Mouse (Mus musculus) midbrain, embryonic 13.5 days (tissue): ENCODE measurements around the gene Ptprs. TPM values are rescaled to one million over a fixed set of nuclear protein-coding genes. Genes with fewer than 3 reads are reported as not detected.
A peak's percentile ranks its signal among the peaks of the same experiment; 100 is the strongest.

Source experiments
- ATAC-seq: fragments of 200-750 bp; cut with Nextera tagmentation; 2 replicates; pipeline ENCODE4 v1.8.0; 2017; ENCODE audit warnings: mild to moderate bottlenecking, moderate TSS enrichment, moderate library complexity
- H3K27ac ChIP-seq: fragments of 300-500 bp; sonication (generic); 2 replicates; pipeline ENCODE4 v1.5.1; 2015; ENCODE audit warnings: inconsistent platforms, mild to moderate bottlenecking, moderate library complexity
- H3K27me3 ChIP-seq: fragments of 300-500 bp; sonication (generic); 2 replicates; pipeline ENCODE4 v1.6.1; 2015; ENCODE audit warnings: mild to moderate bottlenecking, inconsistent platforms
- H3K36me3 ChIP-seq: fragments of 300-500 bp; sonication (generic); 2 replicates; pipeline ENCODE4 v1.6.1; 2015; ENCODE audit warnings: mild to moderate bottlenecking, inconsistent platforms
- H3K4me1 ChIP-seq: fragments of 300-500 bp; sonication (generic); replicated peaks from 2 replicates; pipeline ENCODE4 v1.6.1; 2015; ENCODE audit warnings: inconsistent platforms
- H3K4me2 ChIP-seq: fragments of 300-500 bp; sonication (generic); replicated peaks from 2 replicates; pipeline ENCODE4 v1.6.1; 2015; ENCODE audit warnings: moderate library complexity, mild to moderate bottlenecking, inconsistent platforms
- H3K4me3 ChIP-seq: fragments of 300-500 bp; sonication (generic); replicated peaks from 2 replicates; pipeline ENCODE4 v1.5.1; 2015; ENCODE audit warnings: mild to moderate bottlenecking, inconsistent platforms
- H3K9ac ChIP-seq: fragments of 300-500 bp; sonication (generic); replicated peaks from 2 replicates; pipeline ENCODE4 v1.6.1; 2015; ENCODE audit warnings: mild to moderate bottlenecking, inconsistent platforms
- H3K9me3 ChIP-seq: fragments of 300-500 bp; sonication (generic); 2 replicates; pipeline ENCODE4 v1.6.1; 2016; ENCODE audit warnings: mild to moderate bottlenecking, inconsistent platforms
- WGBS: fragments of 180-500 bp; shearing (Covaris S2); methylation state at CpG from one replicate; pipeline ENCODE4 v1.1.7; 2015; 5-methylcytosine and 5-hydroxymethylcytosine counted together
- polyA plus RNA-seq: library from polyadenylated mRNA; unstranded; fragments of >200 nt; fragmentation: Nextera tagmentation; extraction: Ambion mirVana; gene quantifications from 2 replicates; pipeline ENCODE4 v1.2.1, GENCODE M21; 2015

The Ptprs gene
- polyA plus RNA-seq, 1 experiment from 2014 or later: 317 TPM

- H3K4me1 ChIP-seq: peaks cover 42% of the 10 kb centered on the region
- peaks cover 56% of the 10 kb centered on the region for H3K36me3 ChIP-seq
- H3K9ac ChIP-seq: peak overlapping the region; percentile 46
- WGBS: 43% methylated on average over 8 of the region's 8 CpGs
- 0 out of 2 replicates have a peak, but pooled peaks have one; percentile 10 for ATAC-seq
- no peak overlapping the region for H3K4me3 ChIP-seq
- no peaks in the 10 kb centered on the region for H3K9me3 ChIP-seq
- H3K27me3 ChIP-seq: no peaks in the 10 kb centered on the region
- no peak overlapping the region for H3K4me2 ChIP-seq
- peak overlapping the region; percentile 79 for H3K27ac ChIP-seq
Measured at GRCm38 (mm10) chr17:56409759-56410158, 66.5 kb downstream of the Ptprs start.

- peak overlapping the region; percentile 79 for H3K27ac ChIP-seq
- no peaks in the 10 kb centered on the region for H3K9me3 ChIP-seq
- peak; percentile 25; the same call in 1 of the 2 replicates for ATAC-seq
- no peak overlapping the region for H3K4me3 ChIP-seq
- H3K4me2 ChIP-seq: no peak overlapping the region
- no peaks in the 10 kb centered on the region for H3K27me3 ChIP-seq
- H3K36me3 ChIP-seq: peaks cover 54% of the 10 kb centered on the region
- H3K9ac ChIP-seq: peak overlapping the region; percentile 46; the same call in 1 of the 2 replicates
- H3K4me1 ChIP-seq: peaks cover 42% of the 10 kb centered on the region
- WGBS: 39% methylated on average over 13 of the region's 13 CpGs
Measured at GRCm38 (mm10) chr17:56408965-56409625, 67.2 kb downstream of the Ptprs start.

DNA sequence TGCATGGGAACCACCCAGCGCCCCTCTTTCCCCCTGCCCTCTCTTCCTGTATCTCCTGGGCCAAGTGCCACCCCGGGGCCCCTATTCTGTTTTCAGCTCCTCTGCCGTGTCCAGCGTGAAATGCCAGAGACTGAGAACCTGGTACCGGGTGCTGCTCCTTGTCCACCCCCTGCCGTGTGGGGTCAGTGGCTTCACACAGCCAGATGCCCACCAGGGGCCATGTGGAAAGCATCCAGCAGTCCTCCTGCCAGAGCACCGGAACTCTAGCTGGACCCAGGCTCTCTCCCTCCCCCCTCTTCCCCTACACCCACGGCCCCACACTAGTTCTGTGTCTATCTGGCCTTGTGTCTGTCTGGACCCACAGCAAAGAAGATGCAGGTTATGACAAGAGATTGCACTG lies 68.9 kb downstream of the Ptprs start:
- Histone ChIP-seq H3K27me3 (no peaks in the 10 kb centered on the region), H3K4me2 (no peak overlapping the region), H3K4me1 (peaks cover 42% of the 10 kb centered on the region), H3K36me3 (peaks cover 52% of the 10 kb centered on the region), H3K9ac (0 out of 2 replicates have a peak overlapping the region, but pooled peaks have one; percentile 14), H3K4me3 (no peak overlapping the region), H3K9me3 (no peaks in the 10 kb centered on the region), H3K27ac (peak overlapping the region; percentile 80)
- 63% methylated on average over 8 of the region's 8 CpGs for WGBS
- no peak for ATAC-seq

- WGBS: 52% methylated on average over 4 of the region's 4 CpGs
- no peaks in the 10 kb centered on the region for H3K9me3 ChIP-seq
- H3K4me3 ChIP-seq: no peak overlapping the region
- 0 out of 2 replicates have a peak, but pooled peaks have one; percentile 12 for ATAC-seq
- peaks cover 42% of the 10 kb centered on the region for H3K4me1 ChIP-seq
- H3K4me2 ChIP-seq: no peak overlapping the region
- H3K27me3 ChIP-seq: no peaks in the 10 kb centered on the region
- H3K27ac ChIP-seq: peak overlapping the region; percentile 80
- peaks cover 52% of the 10 kb centered on the region for H3K36me3 ChIP-seq
- H3K9ac ChIP-seq: 0 out of 2 replicates have a peak overlapping the region, but pooled peaks have one; percentile 28
Measured at GRCm38 (mm10) chr17:56406878-56407277, 69.4 kb downstream of the Ptprs start.

GRCm38 (mm10) chr17:56405856-56406840 lies 70.1 kb downstream of the Ptprs start:
- Histone ChIP-seq H3K9ac (0 out of 2 replicates have a peak overlapping the region, but pooled peaks have one; percentile 28), H3K36me3 (peaks cover 52% of the 10 kb centered on the region), H3K4me3 (no peak overlapping the region), H3K27ac (peak overlapping the region; percentile 80), H3K9me3 (no peaks in the 10 kb centered on the region), H3K4me2 (no peak overlapping the region), H3K27me3 (no peaks in the 10 kb centered on the region), H3K4me1 (peaks cover 42% of the 10 kb centered on the region)
- WGBS: 83% methylated on average over 14 of the region's 14 CpGs
- no peak for ATAC-seq

GRCm38 (mm10) chr17:56405341-56405740 lies 70.9 kb downstream of the Ptprs start:
- Histone ChIP-seq H3K9me3 (no peaks in the 10 kb centered on the region), H3K27ac (no peak overlapping the region), H3K4me3 (no peak overlapping the region), H3K36me3 (peaks cover 53% of the 10 kb centered on the region), H3K27me3 (no peaks in the 10 kb centered on the region), H3K9ac (no peak overlapping the region), H3K4me1 (peaks cover 42% of the 10 kb centered on the region), H3K4me2 (no peak overlapping the region)
- ATAC-seq: no peak
- WGBS: 96% methylated on average over 3 of the region's 3 CpGs

- Histone ChIP-seq H3K9ac (no peak overlapping the region), H3K4me2 (no peak overlapping the region), H3K27ac (no peak overlapping the region), H3K4me1 (peaks cover 4% of the 10 kb centered on the region; the same call in 1 of the 2 replicates), H3K27me3 (no peaks in the 10 kb centered on the region), H3K4me3 (no peak overlapping the region), H3K36me3 (peaks cover 93% of the 10 kb centered on the region), H3K9me3 (no peaks in the 10 kb centered on the region)
- WGBS: 90% methylated on average over 4 of the region's 4 CpGs
- ATAC-seq: no peak
Measured at GRCm38 (mm10) chr17:56401051-56401521, 75.2 kb downstream of the Ptprs start.

GRCm38 (mm10) chr17:56400221-56400620 lies 76.1 kb downstream of the Ptprs start:
- H3K4me3 ChIP-seq: no peak overlapping the region
- no peaks in the 10 kb centered on the region for H3K27me3 ChIP-seq
- peaks cover 96% of the 10 kb centered on the region for H3K36me3 ChIP-seq
- H3K9ac ChIP-seq: no peak overlapping the region
- no peaks in the 10 kb centered on the region for H3K9me3 ChIP-seq
- ATAC-seq: no peak
- H3K27ac ChIP-seq: no peak overlapping the region
- WGBS: 93% methylated on average over 3 of the region's 3 CpGs
- H3K4me2 ChIP-seq: no peak overlapping the region
- H3K4me1 ChIP-seq: no peaks in the 10 kb centered on the region

GRCm38 (mm10) chr17:56396051-56396450 lies 80.2 kb downstream of the Ptprs start:
- H3K27ac ChIP-seq: no peak overlapping the region
- ATAC-seq: no peak
- no peak overlapping the region for H3K4me2 ChIP-seq
- no peak overlapping the region for H3K4me3 ChIP-seq
- H3K4me1 ChIP-seq: no peaks in the 10 kb centered on the region
- no peaks in the 10 kb centered on the region for H3K27me3 ChIP-seq
- H3K9ac ChIP-seq: no peak overlapping the region
- no peaks in the 10 kb centered on the region for H3K9me3 ChIP-seq
- 93% methylated on average over 6 of the region's 6 CpGs for WGBS
- peaks cover 100% of the 10 kb centered on the region for H3K36me3 ChIP-seq

DNA sequence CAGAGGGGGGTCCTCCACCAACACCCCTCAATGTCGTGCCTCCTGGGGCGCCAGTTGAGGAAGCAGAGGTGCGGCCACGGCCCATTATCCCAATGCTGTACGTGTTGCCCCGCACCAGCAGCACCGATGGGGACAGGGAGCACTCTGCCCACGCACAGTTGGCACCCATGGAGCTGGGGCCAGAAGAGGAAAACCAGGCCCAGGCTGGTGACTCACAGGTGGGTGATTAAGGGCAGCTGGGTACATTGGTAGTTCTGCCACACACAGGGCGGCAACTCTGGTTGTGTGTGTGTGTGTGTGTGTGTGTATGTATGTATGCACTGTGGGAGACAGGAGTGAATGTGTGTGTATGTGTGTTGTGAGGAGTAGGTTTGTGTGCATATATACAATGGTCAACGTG lies 82.4 kb downstream of the Ptprs start:
- Histone ChIP-seq H3K4me2 (no peak overlapping the region), H3K4me3 (no peak overlapping the region), H3K4me1 (no peaks in the 10 kb centered on the region), H3K36me3 (peaks cover 100% of the 10 kb centered on the region), H3K9ac (no peak overlapping the region), H3K27ac (no peak overlapping the region), H3K9me3 (no peaks in the 10 kb centered on the region), H3K27me3 (no peaks in the 10 kb centered on the region)
- no peak for ATAC-seq
- 96% methylated on average over 10 of the region's 10 CpGs for WGBS

GRCm38 (mm10) chr17:56393238-56393637 lies 83.0 kb downstream of the Ptprs start:
- ATAC-seq: no peak
- peak overlapping the region; percentile 36; the same call in 1 of the 2 replicates for H3K9ac ChIP-seq
- no peak overlapping the region for H3K27ac ChIP-seq
- H3K4me1 ChIP-seq: no peaks in the 10 kb centered on the region
- no peak overlapping the region for H3K4me2 ChIP-seq
- H3K4me3 ChIP-seq: no peak overlapping the region
- no peaks in the 10 kb centered on the region for H3K9me3 ChIP-seq
- peaks cover 100% of the 10 kb centered on the region for H3K36me3 ChIP-seq
- H3K27me3 ChIP-seq: no peaks in the 10 kb centered on the region
- WGBS: 98% methylated on average over 6 of the region's 6 CpGs

GRCm38 (mm10) chr17:56387612-56388011 lies 88.7 kb downstream of the Ptprs start:
- no peak for ATAC-seq
- WGBS: 94% methylated on average over 6 of the region's 6 CpGs
- Histone ChIP-seq H3K27me3 (no peaks in the 10 kb centered on the region), H3K9me3 (no peaks in the 10 kb centered on the region), H3K27ac (no peak overlapping the region), H3K9ac (no peak overlapping the region), H3K4me2 (no peak overlapping the region), H3K4me3 (no peak overlapping the region), H3K4me1 (peaks cover 2% of the 10 kb centered on the region; the same call in 1 of the 2 replicates), H3K36me3 (peaks cover 94% of the 10 kb centered on the region)
